Mouse (Mus musculus): ENCODE results near the gene Rxra. TPM values are rescaled to one million over a fixed set of nuclear protein-coding genes. Genes with fewer than 3 reads are reported as not detected.

Rxra gene
- polyA plus RNA-seq, 1 experiment, result 7.0 TPM

- no peak for TF ChIP-seq GATA1 (IDR thresholded peaks at IDR 0.05; ENCODE audit: borderline replicate concordance, low read length)
- TF ChIP-seq FLI1 (IDR thresholded peaks at IDR 0.05; ENCODE audit: low read length), result no peak
- no peak overlapping the region for H3K4me3 ChIP-seq (replicated peaks)
- no peaks in the 10 kb centered on the region for H3K9me3 ChIP-seq
- H3K27me3 ChIP-seq (replicated peaks), result peaks cover 73% of the 10 kb centered on the region
- peaks cover 7% of the 10 kb centered on the region; the same call in 1 of the 2 replicates for H3K4me1 ChIP-seq
- no peaks in the 10 kb centered on the region for H3K36me3 ChIP-seq (replicated peaks; ENCODE audit: low read length)
These were observed 36.4 kb downstream of the Rxra start for GRCm38 (mm10) chr2:27712626-27713025.

GRCm38 (mm10) chr2:27713378-27713777, 37.1 kb downstream of the Rxra start:
- H3K4me3 ChIP-seq (replicated peaks), result no peak overlapping the region
- TF ChIP-seq FLI1 (IDR thresholded peaks at IDR 0.05; ENCODE audit: low read length) (no peak), GATA1 (IDR thresholded peaks at IDR 0.05; ENCODE audit: borderline replicate concordance, low read length) (no peak)
- no peaks in the 10 kb centered on the region for H3K9me3 ChIP-seq
- H3K36me3 ChIP-seq (replicated peaks; ENCODE audit: low read length), result no peaks in the 10 kb centered on the region
- peaks cover 77% of the 10 kb centered on the region for H3K27me3 ChIP-seq (replicated peaks)
- peaks cover 7% of the 10 kb centered on the region; the same call in 1 of the 2 replicates for H3K4me1 ChIP-seq

- no peaks in the 10 kb centered on the region for H3K9me3 ChIP-seq
- H3K27me3 ChIP-seq (replicated peaks), result peaks cover 78% of the 10 kb centered on the region
- H3K4me3 ChIP-seq (replicated peaks), result peak overlapping the region; percentile 24
- TF ChIP-seq FLI1 (IDR thresholded peaks at IDR 0.05; ENCODE audit: low read length) (no peak), GATA1 (IDR thresholded peaks at IDR 0.05; ENCODE audit: borderline replicate concordance, low read length) (no peak)
- peaks cover 7% of the 10 kb centered on the region; the same call in 1 of the 2 replicates for H3K4me1 ChIP-seq
- H3K36me3 ChIP-seq (replicated peaks; ENCODE audit: low read length), result no peaks in the 10 kb centered on the region
These were observed 37.9 kb downstream of the Rxra start for GRCm38 (mm10) chr2:27714131-27714530.

- no peaks in the 10 kb centered on the region for H3K9me3 ChIP-seq
- H3K36me3 ChIP-seq (replicated peaks; ENCODE audit: low read length), result no peaks in the 10 kb centered on the region
- no peak overlapping the region for H3K4me3 ChIP-seq (replicated peaks)
- H3K27me3 ChIP-seq (replicated peaks), result peaks cover 81% of the 10 kb centered on the region
- peaks cover 7% of the 10 kb centered on the region; the same call in 1 of the 2 replicates for H3K4me1 ChIP-seq
- no peak for TF ChIP-seq FLI1 (IDR thresholded peaks at IDR 0.05; ENCODE audit: low read length)
- TF ChIP-seq GATA1 (IDR thresholded peaks at IDR 0.05; ENCODE audit: borderline replicate concordance, low read length), result no peak
These were observed 39.0 kb downstream of the Rxra start for GRCm38 (mm10) chr2:27715221-27715620.

GRCm38 (mm10) chr2:27716339-27716738, 40.1 kb downstream of the Rxra start:
- H3K36me3 ChIP-seq (replicated peaks; ENCODE audit: low read length), result no peaks in the 10 kb centered on the region
- H3K4me3 ChIP-seq (replicated peaks), result no peak overlapping the region
- peaks cover 7% of the 10 kb centered on the region; the same call in 1 of the 2 replicates for H3K4me1 ChIP-seq
- H3K27me3 ChIP-seq (replicated peaks), result peaks cover 80% of the 10 kb centered on the region
- TF ChIP-seq GATA1 (IDR thresholded peaks at IDR 0.05; ENCODE audit: borderline replicate concordance, low read length) (no peak), FLI1 (IDR thresholded peaks at IDR 0.05; ENCODE audit: low read length) (no peak)
- no peaks in the 10 kb centered on the region for H3K9me3 ChIP-seq

GRCm38 (mm10) chr2:27718191-27718590, 42.0 kb downstream of the Rxra start:
- TF ChIP-seq FLI1 (IDR thresholded peaks at IDR 0.05; ENCODE audit: low read length) (no peak), GATA1 (IDR thresholded peaks at IDR 0.05; ENCODE audit: borderline replicate concordance, low read length) (no peak)
- H3K36me3 ChIP-seq (replicated peaks; ENCODE audit: low read length), result no peaks in the 10 kb centered on the region
- H3K9me3 ChIP-seq, result no peaks in the 10 kb centered on the region
- no peak overlapping the region for H3K4me3 ChIP-seq (replicated peaks)
- H3K27me3 ChIP-seq (replicated peaks), result peaks cover 86% of the 10 kb centered on the region
- H3K4me1 ChIP-seq, result no peaks in the 10 kb centered on the region; the same call in 1 of the 2 replicates

GRCm38 (mm10) chr2:27719601-27720000, 43.4 kb downstream of the Rxra start:
- Histone ChIP-seq H3K9me3 (no peaks in the 10 kb centered on the region), H3K4me3 (replicated peaks) (no peak overlapping the region), H3K36me3 (replicated peaks; ENCODE audit: low read length) (no peaks in the 10 kb centered on the region), H3K27me3 (replicated peaks) (peaks cover 94% of the 10 kb centered on the region), H3K4me1 (no peaks in the 10 kb centered on the region; the same call in 1 of the 2 replicates)
- TF ChIP-seq GATA1 (IDR thresholded peaks at IDR 0.05; ENCODE audit: borderline replicate concordance, low read length) (no peak), FLI1 (IDR thresholded peaks at IDR 0.05; ENCODE audit: low read length) (no peak)

GRCm38 (mm10) chr2:27721611-27722010, 45.4 kb downstream of the Rxra start:
- TF ChIP-seq FLI1 (IDR thresholded peaks at IDR 0.05; ENCODE audit: low read length) (no peak), GATA1 (IDR thresholded peaks at IDR 0.05; ENCODE audit: borderline replicate concordance, low read length) (no peak)
- no peak overlapping the region for H3K4me3 ChIP-seq (replicated peaks)
- peaks cover 90% of the 10 kb centered on the region for H3K27me3 ChIP-seq (replicated peaks)
- H3K36me3 ChIP-seq (replicated peaks; ENCODE audit: low read length), result no peaks in the 10 kb centered on the region
- H3K9me3 ChIP-seq, result no peaks in the 10 kb centered on the region
- H3K4me1 ChIP-seq, result no peaks in the 10 kb centered on the region

GRCm38 (mm10) chr2:27724729-27725316, 48.6 kb downstream of the Rxra start:
- H3K4me1 ChIP-seq, result peaks cover under 1% of the 10 kb centered on the region; the same call in 1 of the 2 replicates
- no peak for TF ChIP-seq FLI1 (IDR thresholded peaks at IDR 0.05; ENCODE audit: low read length)
- no peak for TF ChIP-seq GATA1 (IDR thresholded peaks at IDR 0.05; ENCODE audit: borderline replicate concordance, low read length)
- H3K27me3 ChIP-seq (replicated peaks), result peaks cover 91% of the 10 kb centered on the region

GRCm38 (mm10) chr2:27727994-27728854, 52.0 kb downstream of the Rxra start:
- H3K4me1 ChIP-seq, result peaks cover 14% of the 10 kb centered on the region; the same call in 1 of the 2 replicates
- no peak overlapping the region for H3K4me3 ChIP-seq (replicated peaks)
- no peaks in the 10 kb centered on the region for H3K9me3 ChIP-seq
- TF ChIP-seq GATA1 (IDR thresholded peaks at IDR 0.05; ENCODE audit: borderline replicate concordance, low read length) (no peak), FLI1 (IDR thresholded peaks at IDR 0.05; ENCODE audit: low read length) (no peak)
- H3K27me3 ChIP-seq (replicated peaks), result peaks cover 92% of the 10 kb centered on the region
- H3K36me3 ChIP-seq (replicated peaks; ENCODE audit: low read length), result no peaks in the 10 kb centered on the region

More at GRCm38 (mm10) chr2:27724729-27725316, 48.6 kb downstream of the Rxra start:
- Histone ChIP-seq H3K36me3 (replicated peaks; ENCODE audit: low read length) (no peaks in the 10 kb centered on the region), H3K9me3 (no peaks in the 10 kb centered on the region), H3K4me3 (replicated peaks) (no peak overlapping the region)

Measured in megakaryocyte, embryonic 14.5 days (primary cell).